Mouse (Mus musculus): ENCODE measurements around the gene Ak5.
"Not testable (repeated sequence)": the region's sequence is repeated elsewhere in the genome, so short reads cannot be mapped to it uniquely, and the experiment has no call there.

The Ak5 gene

DNA sequence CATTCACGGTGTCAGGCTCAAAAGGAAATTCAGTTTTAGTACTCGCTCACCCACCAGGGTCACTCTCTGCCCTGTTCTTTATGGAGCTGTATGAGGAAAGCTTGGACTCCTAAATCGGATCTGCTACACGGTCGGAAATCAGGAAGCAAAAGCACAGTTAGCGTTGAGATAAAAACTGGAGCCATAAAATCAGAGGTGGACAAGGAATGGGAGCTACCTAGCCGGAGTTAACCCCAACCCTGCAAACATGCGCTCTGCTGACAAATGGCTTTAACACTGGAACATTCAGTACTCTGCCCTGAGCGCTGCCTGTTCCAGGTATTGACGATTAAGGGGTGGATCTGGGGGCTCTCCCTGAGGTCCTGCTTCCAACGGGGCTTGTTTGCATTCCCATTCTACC is 47.6 kb downstream of the Ak5 start:
- DNase-seq, result no peak

- DNase-seq, result no peak
These were observed 48.1 kb downstream of the Ak5 start for GRCm38 (mm10) chr3:152620058-152620457.

DNA sequence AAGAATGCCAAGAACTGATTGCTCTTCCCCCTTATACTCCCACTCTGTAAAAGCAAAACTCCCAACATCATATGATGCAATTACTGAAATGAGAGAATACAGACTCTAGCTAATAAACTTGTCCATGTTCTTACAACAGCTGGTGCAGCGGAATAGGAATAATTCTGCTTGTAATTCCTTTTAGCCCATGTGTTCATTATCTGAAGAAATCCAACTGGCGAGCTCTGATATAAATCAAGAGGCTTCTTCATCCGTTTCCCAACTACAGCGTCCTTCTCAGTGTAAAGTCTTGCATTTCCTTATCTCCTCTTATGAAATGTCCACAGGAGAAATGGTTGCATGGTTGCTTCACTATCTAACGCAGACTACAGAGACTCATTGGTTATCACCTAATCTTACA is 59.1 kb downstream of the Ak5 start:
- DNase-seq, result no peak

- no peak for DNase-seq
These were observed 62.3 kb downstream of the Ak5 start for GRCm38 (mm10) chr3:152605849-152606248.

GRCm38 (mm10) chr3:152599679-152600078 is 68.5 kb downstream of the Ak5 start:
- no peak for DNase-seq

DNA sequence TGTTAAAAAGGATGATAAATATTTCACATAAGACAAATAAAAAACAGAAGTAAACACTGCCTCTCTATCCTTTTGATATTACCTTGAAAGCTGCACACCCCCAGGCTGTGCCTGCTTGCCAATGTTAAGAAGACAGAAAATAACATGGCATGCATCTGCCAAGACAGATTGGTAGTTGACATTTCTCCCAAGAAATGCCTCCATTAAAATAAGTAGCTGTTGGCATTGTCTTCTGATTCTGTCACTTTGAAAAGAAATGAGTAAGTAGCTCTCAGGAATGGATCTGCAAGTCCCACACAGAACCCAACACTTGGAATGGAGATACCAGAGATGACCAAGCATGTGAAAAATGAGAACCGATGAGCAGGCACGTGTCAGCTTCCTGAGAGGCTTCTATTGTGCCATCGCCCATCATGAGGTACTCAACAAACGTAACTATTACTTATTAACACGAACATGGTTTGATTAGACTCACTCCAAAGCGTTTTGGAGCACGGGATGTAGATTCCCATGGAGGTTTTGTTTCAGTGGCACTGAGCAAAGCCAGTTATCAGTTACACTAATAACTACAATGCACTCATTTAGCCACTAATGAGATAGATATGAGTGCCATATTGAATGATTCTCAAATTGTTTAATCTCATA is 71.6 kb downstream of the Ak5 start:
- no peak for DNase-seq

DNA sequence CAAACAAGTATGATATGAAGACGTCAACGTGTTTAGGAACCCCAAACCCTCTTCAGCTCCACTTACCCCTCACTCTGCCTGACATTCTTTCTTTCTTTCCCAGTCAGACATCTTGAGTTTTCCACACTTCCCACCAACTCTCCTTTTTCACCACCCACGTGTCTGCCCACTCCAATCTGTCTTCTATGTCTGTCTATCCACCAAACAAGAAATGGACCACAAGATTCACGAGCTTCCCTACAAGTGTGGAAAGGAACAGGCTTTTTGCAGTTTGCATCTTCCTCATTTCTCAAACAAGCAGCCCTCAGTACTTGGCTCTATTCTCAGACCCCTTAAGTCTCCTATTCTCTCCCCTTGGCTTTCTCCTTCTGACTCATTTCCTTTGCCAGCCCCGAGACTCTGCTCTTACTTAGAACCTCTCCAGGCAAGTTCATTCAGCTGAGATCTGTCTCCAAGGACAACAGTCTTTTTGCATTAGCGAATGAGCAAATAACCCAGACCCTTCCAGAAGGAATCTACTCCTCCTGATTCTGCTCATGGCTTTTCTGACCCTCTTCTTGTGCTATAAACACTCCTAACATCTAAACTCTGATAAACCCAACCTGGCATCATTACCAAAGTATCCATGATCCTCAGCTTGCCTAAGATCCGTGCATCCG is 75.3 kb downstream of the Ak5 start:
- DNase-seq, result no peak

DNA sequence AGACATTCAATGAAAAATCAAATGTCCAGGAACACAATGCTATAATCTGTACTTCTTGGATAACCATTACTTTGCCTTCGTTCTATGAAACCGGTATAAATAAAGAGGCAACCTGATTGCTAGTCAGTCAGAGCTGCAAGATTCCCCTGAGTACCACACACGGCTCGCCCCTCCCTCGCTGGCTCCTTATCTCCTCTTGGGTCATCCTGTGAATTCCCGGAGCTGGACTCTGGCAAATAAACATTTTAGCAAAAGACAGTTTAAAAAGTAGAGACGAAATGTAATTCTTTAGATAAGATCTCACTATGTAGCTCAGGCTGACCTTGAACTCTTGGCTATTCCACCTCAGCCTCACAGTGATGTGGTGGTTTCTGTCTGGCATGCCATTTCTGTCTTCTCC is 77.7 kb downstream of the Ak5 start:
- no peak for DNase-seq

GRCm38 (mm10) chr3:152589101-152589500 is 79.1 kb downstream of the Ak5 start:
- DNase-seq, result not testable (repeated sequence)

DNA sequence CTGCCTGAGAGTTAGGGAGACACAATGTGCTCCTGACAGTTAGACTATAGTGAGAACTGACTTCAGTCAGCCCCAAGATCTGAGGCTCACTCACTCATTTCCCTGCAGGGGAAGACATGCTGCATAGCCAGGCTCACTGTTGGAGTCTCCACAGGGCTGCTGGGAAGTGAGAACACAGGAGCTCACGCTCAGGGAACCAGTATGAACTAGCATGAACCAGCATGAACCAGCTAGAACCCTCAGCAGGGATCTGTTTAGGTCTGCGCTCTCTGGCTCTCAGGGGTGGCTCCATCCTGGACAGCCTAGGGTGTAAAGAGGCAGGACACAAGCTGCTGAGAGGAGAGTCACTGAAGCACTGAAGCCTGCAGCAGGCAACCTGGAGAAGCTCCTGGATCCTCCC is 81.2 kb downstream of the Ak5 start:
- DNase-seq, result no peak

- no peak for DNase-seq
These were observed 82.0 kb downstream of the Ak5 start for GRCm38 (mm10) chr3:152586191-152586590.

DNA sequence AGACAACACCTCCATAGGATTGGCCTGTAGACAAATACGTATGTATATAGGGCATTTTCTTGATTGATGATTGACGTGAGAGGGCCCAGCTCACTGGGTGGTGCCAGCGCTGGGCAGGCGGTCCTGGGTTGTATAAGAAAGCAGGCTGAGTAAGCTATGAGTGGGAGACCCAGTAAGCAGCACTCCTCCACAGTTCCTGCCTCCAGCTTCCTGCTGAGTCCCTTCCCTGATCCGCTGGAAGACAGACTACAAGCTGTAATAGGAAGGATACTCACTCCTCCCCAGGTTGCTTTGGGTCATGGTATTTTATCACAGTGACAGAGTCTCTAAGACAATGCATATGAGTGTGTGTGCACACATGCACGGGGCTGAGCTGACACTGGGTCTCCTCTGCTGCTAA is 82.6 kb downstream of the Ak5 start:
- no peak for DNase-seq

- DNase-seq, result no peak
These were observed 85.1 kb downstream of the Ak5 start for GRCm38 (mm10) chr3:152583033-152583432.

DNA sequence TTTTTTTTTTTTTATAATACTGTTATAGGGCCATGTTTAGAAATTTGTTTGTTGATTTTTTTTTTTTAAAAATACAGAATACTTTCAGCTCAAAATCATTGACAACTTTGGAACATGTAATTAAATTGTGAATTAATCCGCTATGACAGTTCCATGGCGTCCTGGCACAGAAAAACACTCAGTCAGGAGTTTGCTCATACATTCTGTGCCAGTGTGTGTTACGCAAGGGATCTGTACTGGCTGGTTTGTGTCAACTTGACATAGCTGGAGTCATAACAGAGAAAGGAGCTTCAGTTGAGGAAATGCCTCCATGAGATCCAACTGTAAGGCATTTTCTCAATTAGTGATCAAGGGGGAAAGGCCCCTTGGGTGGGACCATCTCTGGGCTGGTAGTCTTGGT is 86.3 kb downstream of the Ak5 start:
- not testable (repeated sequence) for DNase-seq

DNA sequence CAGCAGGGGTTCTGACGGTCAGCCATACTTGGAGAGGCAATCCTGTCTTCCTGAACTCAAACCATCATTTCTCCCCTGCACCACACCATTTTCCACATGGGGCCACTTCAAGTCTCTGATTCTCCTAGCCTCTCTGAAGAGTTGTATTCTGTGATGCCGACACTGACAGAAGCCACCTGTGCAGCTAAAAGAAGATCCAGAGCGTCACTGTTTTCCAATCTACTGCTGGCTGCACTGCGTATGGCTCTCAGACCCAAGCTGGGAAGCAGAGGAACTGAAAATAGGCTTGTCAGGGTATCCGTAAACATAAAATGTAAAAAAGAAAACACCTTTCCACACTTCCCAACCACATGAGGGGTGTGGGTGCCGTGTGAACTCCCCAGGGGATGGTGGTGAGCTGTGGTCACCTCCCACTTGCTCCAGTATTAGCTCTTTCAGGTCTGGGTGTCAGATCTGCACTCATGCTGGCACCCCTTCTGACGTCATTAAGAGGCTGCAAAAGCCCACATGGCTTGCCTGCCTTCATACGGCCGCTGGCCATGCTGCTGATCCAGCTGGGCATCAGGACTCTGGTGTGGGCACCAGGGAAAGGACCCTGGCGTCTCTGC is 88.1 kb downstream of the Ak5 start:
- DNase-seq, result no peak

- no peak for DNase-seq
These were observed 89.6 kb downstream of the Ak5 start for GRCm38 (mm10) chr3:152578282-152579228.

DNA sequence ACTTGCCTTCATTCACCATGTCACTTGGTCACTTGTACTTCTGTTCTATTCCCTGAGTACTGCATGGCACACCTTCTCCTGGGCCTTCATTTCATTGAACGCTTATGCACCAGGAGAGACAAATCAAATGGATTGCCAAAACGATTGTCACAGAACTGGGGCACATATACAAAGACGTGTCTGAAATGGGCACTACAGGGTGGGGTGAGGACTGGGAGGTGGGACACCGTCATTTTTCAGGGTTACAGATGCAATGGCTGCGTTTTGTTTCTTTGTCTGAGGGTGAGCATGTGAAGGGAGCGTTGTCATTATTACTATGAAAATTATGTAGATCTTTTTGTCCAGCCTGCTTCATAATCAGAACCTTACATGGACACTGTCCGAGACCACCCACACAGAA is 90.4 kb downstream of the Ak5 start:
- DNase-seq, result no peak

DNA sequence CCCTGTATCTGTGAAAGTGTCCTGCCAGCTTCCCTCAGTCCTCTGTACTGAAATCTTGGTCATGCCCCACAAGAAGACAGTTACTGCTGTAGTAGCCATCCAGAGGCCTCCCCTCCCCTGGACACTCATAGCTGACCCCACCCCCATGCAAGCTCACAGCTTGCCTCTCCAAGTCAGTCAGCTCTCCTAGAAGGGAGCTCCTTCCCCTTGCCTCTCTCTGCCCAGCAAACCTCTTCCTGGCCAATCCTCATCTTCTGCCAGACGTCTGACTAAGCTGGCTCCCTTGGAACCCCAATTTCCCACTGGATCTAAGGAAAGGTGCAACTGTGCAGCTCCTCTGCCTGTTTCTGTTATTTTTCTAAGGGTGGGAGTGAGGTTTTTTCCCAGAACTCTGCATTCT is 90.9 kb downstream of the Ak5 start:
- DNase-seq, result no peak

DNA sequence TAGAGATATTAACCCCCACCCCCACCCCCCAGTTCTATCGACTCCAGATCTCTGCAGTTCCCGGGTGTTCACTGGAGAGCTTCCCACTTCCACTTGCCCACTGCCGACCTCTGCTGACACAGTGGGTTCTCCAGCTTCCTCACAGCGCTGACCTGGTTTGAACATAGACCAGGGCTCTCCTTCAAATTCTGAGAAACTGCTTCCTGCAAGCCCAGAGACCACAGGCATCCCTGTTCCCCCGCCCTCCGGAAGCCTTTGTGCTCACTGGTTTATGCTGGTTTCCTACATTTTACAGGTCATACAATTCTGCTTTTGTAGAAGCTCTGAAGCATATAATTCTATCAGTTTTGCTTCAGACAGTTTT is 98.9 kb downstream of the Ak5 start:
- no peak for DNase-seq

DNA sequence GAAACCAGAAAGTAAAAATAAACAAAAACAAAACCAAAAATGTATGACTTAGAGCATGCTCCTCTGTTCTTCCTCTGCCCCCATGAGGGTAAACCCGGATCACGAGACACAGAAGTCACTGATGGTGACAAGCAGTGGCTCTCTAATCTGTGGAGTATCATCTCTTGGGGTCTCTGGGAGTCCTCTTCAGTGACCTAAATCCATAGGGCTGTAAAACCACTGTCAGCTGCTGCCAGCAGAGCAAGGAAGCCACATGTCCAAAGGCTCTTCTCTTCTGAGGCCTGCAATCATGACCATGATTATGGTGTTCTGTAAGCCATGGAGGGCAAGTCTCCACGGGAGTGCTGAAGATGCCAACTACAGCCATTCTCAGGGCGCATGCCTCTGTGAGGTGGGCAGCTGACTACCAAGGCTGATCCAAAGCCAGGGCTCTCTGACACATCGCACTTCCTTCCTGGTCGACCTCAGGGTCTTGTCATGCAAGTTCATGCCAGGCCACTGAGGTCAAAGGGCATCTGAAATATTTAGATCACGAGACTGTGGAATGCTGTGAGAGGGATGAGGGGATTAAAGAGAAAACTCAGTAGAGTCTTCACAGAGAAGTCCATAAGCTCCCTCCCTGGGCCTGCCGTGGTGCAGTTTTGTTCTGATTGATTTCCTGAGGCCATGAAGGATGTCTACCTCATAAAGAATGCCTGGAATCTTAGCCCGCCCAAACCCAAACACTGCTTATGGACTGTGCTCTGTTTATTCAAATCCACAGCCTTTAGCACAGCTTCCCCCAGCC is 99.5 kb downstream of the Ak5 start:
- DNase-seq, result no peak

DNA sequence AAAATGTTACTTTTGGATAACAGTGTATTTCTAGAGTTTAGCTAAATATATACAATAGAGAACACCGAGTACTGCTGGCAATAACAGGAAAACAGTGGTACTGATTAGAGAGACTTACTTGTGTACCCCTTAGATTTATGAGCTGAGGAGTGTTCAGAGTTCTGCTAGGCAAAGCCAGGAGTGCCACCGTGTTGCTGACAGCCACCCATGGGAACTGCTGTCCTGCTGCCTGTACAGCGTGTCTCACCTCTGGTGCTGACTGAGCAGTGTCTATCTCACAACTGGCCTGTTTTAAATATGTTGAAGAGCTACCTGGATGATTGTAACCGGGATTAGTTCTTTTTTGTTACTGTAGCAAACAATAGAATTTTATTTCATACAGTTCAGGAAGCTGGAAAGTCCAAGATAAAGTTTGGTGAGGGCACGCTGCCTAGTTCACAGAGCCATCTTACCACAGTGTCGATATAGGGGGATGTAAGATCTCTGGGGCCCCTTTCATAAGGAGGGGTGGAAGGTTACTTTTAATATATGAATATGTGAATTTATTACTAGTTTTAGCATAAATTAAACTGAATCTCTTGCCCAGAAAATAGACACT is 103.5 kb downstream of the Ak5 start:
- DNase-seq, result no peak

DNA sequence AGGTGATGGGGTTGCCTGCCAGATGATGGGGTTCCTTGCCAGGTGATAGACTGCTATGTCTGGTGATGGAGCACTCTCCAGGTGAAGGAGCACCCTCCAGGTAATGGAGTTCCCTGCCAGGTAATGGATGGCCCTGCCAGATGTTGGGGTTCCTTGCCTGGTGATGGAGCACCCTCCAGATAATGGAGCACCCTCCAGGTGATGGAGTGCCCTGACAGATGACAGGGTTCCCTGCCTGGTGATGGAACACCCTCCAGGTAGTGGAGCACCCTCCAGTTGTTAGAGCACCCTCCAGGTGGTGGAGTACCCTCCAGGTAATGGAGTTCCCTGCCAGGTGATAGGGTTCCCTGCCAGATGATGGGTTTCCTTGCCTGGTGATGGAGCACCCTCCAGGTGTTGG is 104.3 kb downstream of the Ak5 start:
- no peak for DNase-seq

Measured in cerebellum, adult 9-10 months (tissue).